Mouse (Mus musculus): ENCODE measurements around the gene Acyp2. TPM values are rescaled to one million over a fixed set of nuclear protein-coding genes. Genes with fewer than 3 reads are reported as not detected.

The Acyp2 gene
- polyA plus RNA-seq, 1 experiment = 1.6 TPM

DNA sequence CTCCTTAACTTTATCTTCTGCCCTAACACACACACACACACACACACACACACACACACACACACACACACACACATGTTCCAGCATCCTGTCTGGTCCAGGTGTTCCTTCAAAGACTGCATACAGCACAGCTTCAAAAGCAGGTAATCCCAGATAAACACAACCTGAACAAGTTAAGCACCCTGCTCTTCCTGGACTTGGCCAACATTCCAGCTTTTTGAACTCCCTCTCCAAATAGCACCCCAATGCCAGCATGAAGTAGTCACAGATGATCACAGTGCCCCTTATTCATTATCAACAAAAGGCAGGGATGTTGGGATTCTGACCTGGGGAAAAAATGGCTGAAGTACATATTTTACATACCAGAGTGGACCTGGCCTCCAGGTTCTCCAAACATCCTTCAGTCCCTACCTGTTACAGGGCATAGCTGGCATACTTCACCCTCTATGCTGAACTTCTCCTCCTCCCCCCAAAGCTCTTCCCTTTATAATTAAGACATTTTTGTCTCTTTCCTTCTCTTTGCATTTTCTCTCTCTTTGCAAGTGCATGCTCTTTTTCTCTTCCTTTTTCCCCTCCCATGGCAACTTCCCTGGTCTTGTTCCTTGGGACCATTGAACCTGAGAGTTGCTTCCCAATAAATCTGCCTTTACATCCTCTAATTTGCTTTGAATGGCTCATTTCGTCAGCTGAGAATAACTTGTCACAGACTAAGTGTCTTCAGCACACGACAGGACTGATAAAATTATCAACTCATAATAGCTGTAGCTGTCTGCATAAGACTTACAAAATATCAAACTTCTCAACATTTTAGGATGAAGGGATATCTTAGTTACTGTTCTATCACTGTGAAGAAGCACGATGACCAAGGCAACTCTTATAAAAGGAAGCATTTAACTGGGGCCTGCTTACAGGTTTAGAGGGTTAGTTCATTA lies 41.5 kb downstream of the Acyp2 start:
- WGBS = 84% methylated on average over 3 of the region's 3 CpGs

GRCm38 (mm10) chr11:30597259-30597658 lies 52.1 kb downstream of the Acyp2 start:
- WGBS = 79% methylated on average over 3 of the region's 3 CpGs
- DNase-seq (ENCODE audit: low read depth, low spot score) = no peak

More for the DNA sequence above, 41.5 kb downstream of the Acyp2 start:
- no peak for DNase-seq (ENCODE audit: low read depth, low spot score)

DNA sequence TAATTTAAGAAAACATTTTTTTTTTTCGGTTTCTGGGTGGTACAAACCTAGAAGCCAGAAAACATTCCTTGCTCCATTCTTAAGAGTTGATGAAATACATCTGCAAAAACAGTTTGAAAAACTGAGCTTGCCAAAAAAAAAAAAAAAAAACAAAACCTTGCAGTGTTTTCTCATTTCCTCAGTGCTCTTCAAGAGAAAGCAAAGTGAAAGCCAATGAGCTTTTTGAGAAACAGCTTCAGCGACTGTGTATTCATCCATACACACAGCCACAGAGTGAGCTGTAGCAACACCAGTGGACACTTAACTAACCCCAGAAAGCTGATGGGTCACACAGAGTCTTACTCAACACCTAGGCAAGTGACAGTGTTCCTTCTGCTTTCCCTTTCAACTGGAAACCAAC lies 69.4 kb downstream of the Acyp2 start:
- 69% methylated on average over 2 of the region's 2 CpGs for WGBS
- no peak for DNase-seq (ENCODE audit: low read depth, low spot score)

DNA sequence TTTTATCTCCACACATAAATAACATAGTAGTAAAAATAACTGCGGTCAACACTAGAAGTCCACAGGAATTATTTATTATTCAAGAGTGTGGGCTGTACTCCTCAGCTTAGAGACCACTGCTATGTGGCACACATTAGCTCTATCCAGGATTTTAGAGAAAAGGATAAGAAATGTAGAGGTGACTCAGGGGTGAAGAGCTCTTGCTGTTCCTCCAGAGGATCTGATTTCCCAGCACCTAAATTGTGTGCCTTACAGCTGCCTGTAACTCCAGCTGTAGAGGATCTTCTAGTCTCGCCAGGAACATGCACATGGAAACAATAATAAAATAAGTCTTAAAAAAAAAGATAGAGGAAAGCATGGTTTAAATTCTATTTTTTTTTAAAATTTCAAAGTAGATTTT lies 70.5 kb downstream of the Acyp2 start:
- 73% methylated on average over 2 of the region's 2 CpGs for WGBS
- no peak for DNase-seq (ENCODE audit: low read depth, low spot score)

GRCm38 (mm10) chr11:30572790-30573395 lies 76.5 kb downstream of the Acyp2 start:
- no peak for DNase-seq (ENCODE audit: low read depth, low spot score)
- 64% methylated on average over 15 of the region's 15 CpGs for WGBS

DNA sequence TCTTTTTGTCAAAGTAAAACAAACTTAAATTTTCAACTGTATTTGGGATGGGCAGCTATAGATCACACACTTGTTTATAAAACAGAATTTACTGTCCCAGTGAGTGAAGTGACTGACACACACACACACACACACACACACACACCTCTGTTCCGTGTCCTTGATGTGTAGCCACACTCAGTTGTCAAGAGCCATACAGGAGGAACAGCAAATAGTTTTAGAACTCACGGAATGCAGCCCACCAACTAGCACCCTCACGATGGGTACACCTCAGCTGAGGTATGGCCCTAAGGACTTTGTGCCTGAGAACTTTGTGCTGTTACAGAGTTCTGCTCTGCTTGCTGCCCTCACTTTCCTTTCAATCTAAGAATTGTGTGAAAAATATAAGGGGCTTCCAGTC lies 78.8 kb downstream of the Acyp2 start:
- DNase-seq (ENCODE audit: low read depth, low spot score) = no peak
- 80% methylated on average over 3 of the region's 3 CpGs for WGBS

GRCm38 (mm10) chr11:30560215-30560614 lies 89.2 kb downstream of the Acyp2 start:
- no peak for DNase-seq (ENCODE audit: low read depth, low spot score)
- 69% methylated on average over 1 of the region's 1 CpGs for WGBS

GRCm38 (mm10) chr11:30553408-30553807 lies 96.0 kb downstream of the Acyp2 start:
- 100% methylated on average over 1 of the region's 1 CpGs for WGBS
- DNase-seq (ENCODE audit: low read depth, low spot score) = no peak

GRCm38 (mm10) chr11:30517133-30517532 lies 132.3 kb downstream of the Acyp2 start:
- WGBS = 77% methylated on average over 2 of the region's 2 CpGs
- no peak for DNase-seq (ENCODE audit: low read depth, low spot score)

DNA sequence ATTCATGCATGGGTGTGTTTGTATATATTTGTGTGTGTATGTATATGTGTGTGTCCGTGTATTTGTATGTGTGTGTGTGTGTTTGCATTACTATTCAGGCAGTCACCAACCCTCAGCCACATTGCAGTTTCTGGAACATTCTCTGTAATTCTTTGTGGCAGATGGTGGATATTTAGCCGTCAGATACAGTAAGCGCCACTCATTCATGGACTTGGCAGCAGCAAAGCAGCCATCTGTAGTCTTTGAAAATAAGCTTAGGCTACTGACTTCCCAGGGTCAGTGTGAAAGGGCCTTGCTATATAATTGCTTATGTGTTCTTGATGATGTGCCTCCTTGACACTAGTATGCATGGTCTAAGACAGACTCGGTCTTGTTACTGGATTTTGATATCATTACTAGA lies 141.2 kb downstream of the Acyp2 start:
- 86% methylated on average over 4 of the region's 4 CpGs for WGBS

DNA sequence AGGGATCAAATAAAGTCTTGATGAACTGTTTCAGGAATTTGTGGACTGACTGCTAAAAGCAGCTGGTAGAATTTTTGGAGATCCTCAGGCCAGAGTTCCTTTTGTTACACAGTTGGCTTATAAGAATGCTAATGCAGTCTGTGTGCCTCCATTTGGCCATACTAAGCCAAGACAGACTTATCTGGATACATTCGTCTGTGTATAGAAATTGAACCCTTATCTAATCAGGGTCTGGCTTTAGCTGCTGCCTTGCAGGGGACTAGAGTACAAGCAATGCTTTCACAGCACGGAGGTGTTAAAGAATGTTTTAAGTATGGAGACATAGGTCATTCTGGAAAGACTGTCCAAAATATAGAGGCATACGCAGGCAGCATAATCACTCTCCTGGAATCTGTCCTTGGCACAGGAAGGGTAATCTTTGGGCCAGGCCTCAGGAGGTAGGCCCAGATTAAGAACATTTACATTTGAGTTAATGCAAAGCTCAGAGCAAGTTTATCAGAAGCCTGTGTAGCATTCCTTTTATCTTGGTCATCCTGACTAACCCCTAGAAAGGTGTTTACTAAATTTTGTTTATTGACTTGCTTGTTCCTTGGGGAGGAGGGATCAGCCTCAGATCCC lies 150.5 kb downstream of the Acyp2 start:
- no peak for DNase-seq (ENCODE audit: low read depth, low spot score)
- 74% methylated on average over 3 of the region's 3 CpGs for WGBS

More for the DNA sequence above, 141.2 kb downstream of the Acyp2 start:
- DNase-seq (ENCODE audit: low read depth, low spot score) = no peak

GRCm38 (mm10) chr11:30497151-30497550 lies 152.2 kb downstream of the Acyp2 start:
- DNase-seq (ENCODE audit: low read depth, low spot score) = no peak

DNA sequence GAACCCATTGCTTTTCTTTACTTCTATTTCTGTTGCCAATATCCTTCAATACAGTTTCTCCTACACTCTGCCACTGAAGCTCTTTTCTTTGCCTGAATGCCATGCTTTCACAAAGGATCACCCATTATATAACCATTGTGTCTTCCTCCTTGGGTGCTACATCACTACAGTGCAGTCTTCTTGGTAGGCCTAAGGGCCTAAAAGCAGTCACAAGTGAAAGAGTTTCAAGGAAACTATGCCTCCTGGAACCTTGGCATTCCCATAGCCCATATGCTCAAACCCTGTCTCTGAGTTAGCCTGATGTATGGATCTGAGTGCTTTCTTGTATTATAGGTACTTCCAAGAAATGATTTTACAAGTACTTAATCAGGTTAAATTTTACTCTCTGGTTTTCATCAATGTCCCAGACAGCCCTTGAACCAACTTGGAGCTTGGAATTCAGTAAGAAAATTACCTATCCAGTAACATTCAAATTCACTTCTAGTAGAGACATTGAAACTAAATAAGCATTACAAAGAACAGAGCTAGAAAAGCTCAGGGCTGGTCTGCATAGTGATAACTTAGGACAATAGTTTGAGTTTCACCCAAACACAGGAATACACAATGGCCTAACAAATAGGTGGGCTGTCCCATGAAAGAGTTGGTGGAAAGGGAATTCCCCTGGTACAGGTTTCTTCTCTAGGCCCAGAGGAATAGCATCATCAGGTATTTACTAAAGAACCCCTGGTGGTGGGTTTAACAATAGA lies 157.7 kb downstream of the Acyp2 start:
- DNase-seq (ENCODE audit: low read depth, low spot score) = no peak

More at GRCm38 (mm10) chr11:30497151-30497550, 152.2 kb downstream of the Acyp2 start:
- 56% methylated on average over 2 of the region's 2 CpGs for WGBS

GRCm38 (mm10) chr11:30488183-30488582 lies 161.2 kb downstream of the Acyp2 start:
- no peak for DNase-seq (ENCODE audit: low read depth, low spot score)
- WGBS = 70% methylated on average over 10 of the region's 10 CpGs

DNA sequence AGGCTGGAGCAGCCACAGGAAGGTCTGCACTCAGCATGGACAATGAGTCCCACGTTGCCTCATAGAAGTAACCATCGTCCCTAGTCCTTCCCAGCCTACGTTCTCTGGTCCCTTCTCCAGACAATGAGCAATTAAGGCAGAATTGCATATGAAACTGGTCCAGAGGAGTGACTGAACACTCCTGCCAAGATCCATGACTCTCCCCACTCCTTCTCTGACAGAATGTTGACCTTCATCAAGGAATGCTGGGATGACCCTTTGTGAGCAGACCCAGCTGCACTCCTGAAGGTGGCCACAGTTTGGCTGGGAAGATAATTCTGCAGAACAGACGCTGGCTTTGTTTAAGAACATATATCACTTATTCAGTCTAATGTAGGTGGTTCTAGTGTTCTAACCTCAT lies 166.1 kb downstream of the Acyp2 start:
- WGBS = 67% methylated on average over 4 of the region's 4 CpGs
- no peak for DNase-seq (ENCODE audit: low read depth, low spot score)

DNA sequence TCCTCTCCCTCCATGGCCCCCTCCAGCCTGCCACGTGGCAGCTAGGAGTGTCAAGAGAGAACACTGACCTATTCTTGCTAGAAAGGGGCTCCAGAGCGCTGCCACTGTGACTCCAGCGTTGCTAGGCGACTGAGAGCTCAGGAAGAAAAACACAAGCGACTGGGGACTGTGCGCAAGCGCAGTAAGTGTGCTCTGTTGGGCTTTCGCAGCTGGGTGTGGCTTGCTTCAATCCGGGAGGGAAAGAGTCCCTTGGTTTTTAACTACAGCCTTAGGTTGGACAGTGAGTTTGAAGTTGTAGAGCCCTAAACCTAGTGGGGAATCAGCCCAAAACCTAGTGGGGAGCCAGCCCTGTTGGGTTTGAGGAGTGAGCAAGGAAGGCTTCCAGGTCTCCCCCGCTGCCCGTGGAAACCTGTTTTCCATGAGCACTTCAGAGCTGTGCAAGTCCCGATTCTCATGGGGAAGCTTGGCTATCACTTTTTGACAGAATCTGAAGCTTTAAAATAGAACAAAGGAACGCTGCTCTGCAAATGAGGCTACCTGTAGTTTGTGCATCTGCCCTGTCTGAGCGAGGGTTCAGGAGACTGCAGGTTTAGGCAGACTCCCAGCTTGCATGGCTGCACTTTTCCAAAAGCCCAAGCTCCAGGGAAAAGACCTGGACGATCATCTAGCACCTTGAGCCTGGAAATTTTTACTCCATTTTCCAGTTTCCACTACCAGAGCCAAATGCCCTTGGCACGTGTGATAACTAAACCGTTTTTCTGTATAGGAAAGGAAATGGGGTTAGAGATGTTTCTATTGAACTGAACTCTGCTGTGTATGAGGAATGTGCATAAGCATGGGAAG lies 177.4 kb downstream of the Acyp2 start, which contains the start of gene 4930505A04Rik:
Gene 4930505A04Rik (minus strand): TSS at position 77 of the 843 bp plus-strand sequence.
- peak; percentile 53 for DNase-seq (ENCODE audit: low read depth, low spot score)
- 7% methylated on average over 17 of the region's 17 CpGs for WGBS

GRCm38 (mm10) chr11:30471187-30471586 lies 178.2 kb downstream of the Acyp2 start:
- 62% methylated on average over 8 of the region's 8 CpGs for WGBS
- DNase-seq (ENCODE audit: low read depth, low spot score) = no peak
